Mouse (Mus musculus): ENCODE measurements around the gene Ocel1.

Ocel1 gene

GRCm38 (mm10) chr8:71376423-71377030 is 5.4 kb downstream of the Ocel1 start:
- in situ Hi-C loops (cut with MboI; ENCODE audit: low pct_unique_long_range_greater_than_20kb in 1 of 2, low sequenced_read_pairs in 2 of 2, unreplicated experiment in 1 of 2) = no loop called here

GRCm38 (mm10) chr8:71379008-71379407 is 7.9 kb downstream of the Ocel1 start:
- in situ Hi-C loops (cut with MboI; ENCODE audit: low pct_unique_long_range_greater_than_20kb in 1 of 2, low sequenced_read_pairs in 2 of 2, unreplicated experiment in 1 of 2) = no loop called here

- in situ Hi-C loops (cut with MboI; ENCODE audit: low pct_unique_long_range_greater_than_20kb in 1 of 2, low sequenced_read_pairs in 2 of 2, unreplicated experiment in 1 of 2) = no loop called here
Observed at GRCm38 (mm10) chr8:71379512-71380075, 8.5 kb downstream of the Ocel1 start.

- in situ Hi-C loops (cut with MboI; ENCODE audit: low pct_unique_long_range_greater_than_20kb in 1 of 2, low sequenced_read_pairs in 2 of 2, unreplicated experiment in 1 of 2) = no loop called here
Observed at GRCm38 (mm10) chr8:71380178-71381171, 9.4 kb downstream of the Ocel1 start.

- in situ Hi-C loops (cut with MboI; ENCODE audit: low pct_unique_long_range_greater_than_20kb in 1 of 2, low sequenced_read_pairs in 2 of 2, unreplicated experiment in 1 of 2) = no loop called here
Observed at GRCm38 (mm10) chr8:71381421-71381970, 10.4 kb downstream of the Ocel1 start, which contains the start of gene Nr2f6. TSS of gene Nr2f6 (minus strand) at chr8:71381960.

- in situ Hi-C loops (cut with MboI; ENCODE audit: low pct_unique_long_range_greater_than_20kb in 1 of 2, low sequenced_read_pairs in 2 of 2, unreplicated experiment in 1 of 2) = no loop called here
Observed at GRCm38 (mm10) chr8:71381971-71382961, 11.2 kb downstream of the Ocel1 start.

- in situ Hi-C loops (cut with MboI; ENCODE audit: low pct_unique_long_range_greater_than_20kb in 1 of 2, low sequenced_read_pairs in 2 of 2, unreplicated experiment in 1 of 2) = no loop called here
Observed at GRCm38 (mm10) chr8:71383396-71383795, 12.3 kb downstream of the Ocel1 start.

GRCm38 (mm10) chr8:71383860-71384259 is 12.8 kb downstream of the Ocel1 start:
- in situ Hi-C loops (cut with MboI; ENCODE audit: low pct_unique_long_range_greater_than_20kb in 1 of 2, low sequenced_read_pairs in 2 of 2, unreplicated experiment in 1 of 2) = no loop called here

- in situ Hi-C loops (cut with MboI; ENCODE audit: low pct_unique_long_range_greater_than_20kb in 1 of 2, low sequenced_read_pairs in 2 of 2, unreplicated experiment in 1 of 2) = no loop called here
Observed at GRCm38 (mm10) chr8:71385212-71385835, 14.2 kb downstream of the Ocel1 start.

- in situ Hi-C loops (cut with MboI; ENCODE audit: low pct_unique_long_range_greater_than_20kb in 1 of 2, low sequenced_read_pairs in 2 of 2, unreplicated experiment in 1 of 2) = no loop called here
Observed at GRCm38 (mm10) chr8:71388267-71388666, 17.2 kb downstream of the Ocel1 start.

GRCm38 (mm10) chr8:71391696-71392095 is 20.6 kb downstream of the Ocel1 start:
- in situ Hi-C loops (cut with MboI; ENCODE audit: low pct_unique_long_range_greater_than_20kb in 1 of 2, low sequenced_read_pairs in 2 of 2, unreplicated experiment in 1 of 2) = no loop called here

GRCm38 (mm10) chr8:71392391-71392790 is 21.3 kb downstream of the Ocel1 start:
- in situ Hi-C loops (cut with MboI; ENCODE audit: low pct_unique_long_range_greater_than_20kb in 1 of 2, low sequenced_read_pairs in 2 of 2, unreplicated experiment in 1 of 2) = no loop called here

GRCm38 (mm10) chr8:71392871-71393270 is 21.8 kb downstream of the Ocel1 start:
- in situ Hi-C loops (cut with MboI; ENCODE audit: low pct_unique_long_range_greater_than_20kb in 1 of 2, low sequenced_read_pairs in 2 of 2, unreplicated experiment in 1 of 2) = no loop called here

- in situ Hi-C loops (cut with MboI; ENCODE audit: low pct_unique_long_range_greater_than_20kb in 1 of 2, low sequenced_read_pairs in 2 of 2, unreplicated experiment in 1 of 2) = no loop called here
Observed at GRCm38 (mm10) chr8:71394481-71394880, 23.4 kb downstream of the Ocel1 start.

- in situ Hi-C loops (cut with MboI; ENCODE audit: low pct_unique_long_range_greater_than_20kb in 1 of 2, low sequenced_read_pairs in 2 of 2, unreplicated experiment in 1 of 2) = no loop called here
Observed at GRCm38 (mm10) chr8:71395071-71395470, 24.0 kb downstream of the Ocel1 start.

- in situ Hi-C loops (cut with MboI; ENCODE audit: low pct_unique_long_range_greater_than_20kb in 1 of 2, low sequenced_read_pairs in 2 of 2, unreplicated experiment in 1 of 2) = no loop called here
Observed at GRCm38 (mm10) chr8:71395629-71396028, 24.5 kb downstream of the Ocel1 start, which contains the start of gene Ushbp1. TSS of gene Ushbp1 (minus strand) at chr8:71395802.

GRCm38 (mm10) chr8:71396639-71397305 is 25.7 kb downstream of the Ocel1 start, which contains the start of gene Babam1:
TSS of gene Babam1 (plus strand) at chr8:71396861.
- in situ Hi-C loops (cut with MboI; ENCODE audit: low pct_unique_long_range_greater_than_20kb in 1 of 2, low sequenced_read_pairs in 2 of 2, unreplicated experiment in 1 of 2) = no loop called here
